Mouse (Mus musculus): ENCODE measurements at regions not wholly inside any gene's neighbourhood (a gene's known extent, or its start where the extent isn't known, plus 50 kb on each side); places are given as distances from the start of the nearest gene placed in this dataset.

GRCm38 (mm10) chr5:63476240-63476973, 172.5 kb upstream of the Nwd2 start:
- TF ChIP-seq CTCF (IDR thresholded peaks at IDR 0.05) (no peak), EP300 (IDR thresholded peaks at IDR 0.05) (no peak)

Measured in lung, postnatal 0 days (tissue).